Mouse (Mus musculus) MEL (cell line): ENCODE data around the gene Nup93. TPM values are rescaled to one million over a fixed set of nuclear protein-coding genes. Genes with fewer than 3 reads are reported as not detected.

Source experiments
- DNase-seq: peaks from one replicate; pipeline ENCODE4 v3.0.0; 2011; ENCODE audit warnings: low read depth, low spot score
- H3K27ac ChIP-seq: 2 replicates; pipeline ENCODE4 v1.5.1; 2012; ENCODE audit warnings: low read depth, mild to moderate bottlenecking, control low read depth, low read length, moderate library complexity; ENCODE audit not compliant: control insufficient read depth
- H3K27me3 ChIP-seq, 2 experiments: fragments of 150-350 bp in 1 of 2; sonication (generic) in 1 of 2; 2 replicates each; pipeline ENCODE4 v1.6.1; 2012; ENCODE audit warnings: low read length in 2 of 2, mild to moderate bottlenecking in 2 of 2, improper control_type of control experiment in 1 of 2, moderate library complexity in 1 of 2; ENCODE audit not compliant: insufficient read depth in 2 of 2, control insufficient read depth in 1 of 2
- H3K36me3 ChIP-seq, 2 experiments: 2 replicates each; pipeline ENCODE4 v1.6.1; 2012 to 2014; ENCODE audit warnings: low read length in 2 of 2, improper control_type of control experiment in 1 of 2, inconsistent platforms in 1 of 2, mild to moderate bottlenecking in 1 of 2; ENCODE audit not compliant: insufficient read depth in 2 of 2, control insufficient read depth in 1 of 2
- H3K4me1 ChIP-seq, 2 experiments: fragments of 150-350 bp in 1 of 2; sonication (generic) in 1 of 2; 2 replicates each; pipeline ENCODE4 v1.6.1; 2012; ENCODE audit warnings: low read length in 2 of 2, improper control_type of control experiment in 1 of 2, mild to moderate bottlenecking in 1 of 2; ENCODE audit not compliant: insufficient read depth in 2 of 2, control insufficient read depth in 1 of 2
- H3K4me3 ChIP-seq, 2 experiments: fragments of 150-350 bp in 1 of 2; sonication (generic) in 1 of 2; 2 replicates each; pipeline ENCODE4 v1.5.1; 2012; ENCODE audit warnings: low read depth in 2 of 2, low read length in 2 of 2, mild to moderate bottlenecking in 2 of 2, moderate library complexity in 2 of 2, control low read depth in 1 of 2, improper control_type of control experiment in 1 of 2; ENCODE audit not compliant: control insufficient read depth in 1 of 2, insufficient read depth in 1 of 2
- H3K79me2 ChIP-seq: 2 replicates; pipeline ENCODE4 v1.6.1; 2012; ENCODE audit warnings: mild to moderate bottlenecking, low read length, moderate library complexity; ENCODE audit not compliant: control insufficient read depth, poor library complexity, insufficient read depth
- H3K9ac ChIP-seq: 2 replicates; pipeline ENCODE4 v1.6.1; 2012; ENCODE audit warnings: low read depth, mild to moderate bottlenecking, control low read depth, low read length, moderate library complexity; ENCODE audit not compliant: control insufficient read depth, poor library complexity, severe bottlenecking
- H3K9me3 ChIP-seq: fragments of 150-350 bp; sonication (generic); replicated peaks from 2 replicates; pipeline ENCODE4 v1.6.1; 2012; ENCODE audit warnings: mild to moderate bottlenecking, low read length, improper control_type of control experiment, moderate library complexity; ENCODE audit not compliant: insufficient read depth
- BHLHE40 ChIP-seq: IDR thresholded peaks from 2 replicates; pipeline ENCODE4 v1.6.1; 2012; ENCODE audit warnings: low read depth, mild to moderate bottlenecking, inconsistent platforms, low read length, improper control_type of control experiment, borderline replicate concordance
- CHD1 ChIP-seq: IDR thresholded peaks from 2 replicates; pipeline ENCODE4 v1.6.1; 2012; ENCODE audit warnings: low read depth, mild to moderate bottlenecking, inconsistent platforms, low read length, improper control_type of control experiment
- CTCF ChIP-seq, 3 experiments: IDR thresholded peaks in 2 of 3; conservative IDR thresholded peaks in 1 of 3; 2 replicates each; pipeline ENCODE4 v1.5.1; 2011 to 2012; ENCODE audit warnings: low read length in 3 of 3, low read depth in 2 of 3, mild to moderate bottlenecking in 2 of 3, improper control_type of control experiment in 1 of 3, inconsistent platforms in 1 of 3, mixed read lengths in 1 of 3, moderate library complexity in 1 of 3; ENCODE audit not compliant: control insufficient read depth in 1 of 3, insufficient read depth in 1 of 3, poor library complexity in 1 of 3, severe bottlenecking in 1 of 3
- EP300 ChIP-seq, 2 experiments: IDR thresholded peaks; 2 replicates each; pipeline ENCODE4 v1.6.1; 2011; ENCODE audit warnings: improper control_type of control experiment in 2 of 2, low read length in 2 of 2, low read depth in 1 of 2, mild to moderate bottlenecking in 1 of 2
- ETS1 ChIP-seq: IDR thresholded peaks from 2 replicates; pipeline ENCODE4 v1.6.1; 2012; ENCODE audit warnings: low read depth, mild to moderate bottlenecking, inconsistent platforms, low read length, improper control_type of control experiment, moderate library complexity
- GABPA ChIP-seq: IDR thresholded peaks from 2 replicates; pipeline ENCODE4 v1.6.1; 2012; ENCODE audit warnings: low read depth, mild to moderate bottlenecking, inconsistent platforms, low read length, improper control_type of control experiment, moderate library complexity
- GATA1 ChIP-seq: IDR thresholded peaks from 2 replicates; pipeline ENCODE4 v1.6.1; 2011; ENCODE audit warnings: low read depth, low read length, improper control_type of control experiment
- HCFC1 ChIP-seq: IDR thresholded peaks from 2 replicates; pipeline ENCODE4 v1.6.1; 2012; ENCODE audit warnings: low read depth, mild to moderate bottlenecking, inconsistent platforms, low read length, improper control_type of control experiment, moderate library complexity
- KAT2A ChIP-seq: conservative IDR thresholded peaks from 2 replicates; pipeline ENCODE4 v1.6.1; 2012; ENCODE audit warnings: low read depth, low read length, improper control_type of control experiment, inconsistent platforms
- MAFK ChIP-seq: IDR thresholded peaks from 2 replicates; pipeline ENCODE4 v1.6.1; 2011; ENCODE audit warnings: low read depth, mild to moderate bottlenecking, low read length, improper control_type of control experiment, borderline replicate concordance
- MAX ChIP-seq: IDR thresholded peaks from 2 replicates; pipeline ENCODE4 v1.6.1; 2011; ENCODE audit warnings: low read length, improper control_type of control experiment
- MEF2A ChIP-seq: IDR thresholded peaks from 2 replicates; pipeline ENCODE4 v1.6.1; 2014; ENCODE audit warnings: low read depth, mild to moderate bottlenecking, inconsistent platforms, low read length, improper control_type of control experiment; ENCODE audit not compliant: poor library complexity, insufficient replicate concordance, severe bottlenecking; ENCODE audit errors: extremely low read depth
- MXI1 ChIP-seq: IDR thresholded peaks from 2 replicates; pipeline ENCODE4 v1.6.1; 2011; ENCODE audit warnings: mild to moderate bottlenecking, low read depth, low read length, improper control_type of control experiment
- MYB ChIP-seq: IDR thresholded peaks from 2 replicates; pipeline ENCODE4 v1.6.1; 2011; ENCODE audit warnings: mild to moderate bottlenecking, low read depth, low read length, improper control_type of control experiment
- MYC ChIP-seq: IDR thresholded peaks from 2 replicates; pipeline ENCODE4 v1.6.1; 2011; ENCODE audit warnings: low read depth, mild to moderate bottlenecking, low read length, improper control_type of control experiment, moderate library complexity
- POLR2A ChIP-seq, 2 experiments: IDR thresholded peaks; 2 replicates each; pipeline ENCODE4 v1.6.1; 2011 to 2012; ENCODE audit warnings: low read length in 2 of 2, mild to moderate bottlenecking in 2 of 2, control low read depth in 1 of 2, improper control_type of control experiment in 1 of 2, low read depth in 1 of 2, moderate library complexity in 1 of 2; ENCODE audit not compliant: control insufficient read depth in 1 of 2, insufficient read depth in 1 of 2, poor library complexity in 1 of 2
- RAD21 ChIP-seq: IDR thresholded peaks from 2 replicates; pipeline ENCODE4 v1.6.1; 2011; ENCODE audit warnings: mild to moderate bottlenecking, low read depth, low read length, improper control_type of control experiment
- RCOR1 ChIP-seq: IDR thresholded peaks from 2 replicates; pipeline ENCODE4 v1.6.1; 2012; ENCODE audit warnings: low read depth, mild to moderate bottlenecking, inconsistent platforms, low read length, improper control_type of control experiment
- SIN3A ChIP-seq: IDR thresholded peaks from 2 replicates; pipeline ENCODE4 v1.6.1; 2012; ENCODE audit warnings: low read length, improper control_type of control experiment, inconsistent platforms
- SMC3 ChIP-seq: IDR thresholded peaks from 2 replicates; pipeline ENCODE4 v1.6.1; 2011; ENCODE audit warnings: low read depth, low read length, improper control_type of control experiment
- TAL1 ChIP-seq: IDR thresholded peaks from 2 replicates; pipeline ENCODE4 v1.6.1; 2012; ENCODE audit warnings: mild to moderate bottlenecking, inconsistent platforms, low read length, moderate library complexity, mixed read lengths
- TBP ChIP-seq: IDR thresholded peaks from 2 replicates; pipeline ENCODE4 v1.8.0; 2011; ENCODE audit warnings: low read depth, low read length, improper control_type of control experiment
- USF2 ChIP-seq, 2 experiments: IDR thresholded peaks; 2 replicates each; pipeline ENCODE4 v1.6.1; 2011 to 2012; ENCODE audit warnings: improper control_type of control experiment in 2 of 2, low read length in 2 of 2, borderline replicate concordance in 1 of 2, inconsistent platforms in 1 of 2, low read depth in 1 of 2, mild to moderate bottlenecking in 1 of 2; ENCODE audit not compliant: insufficient read depth in 1 of 2
- ZC3H11A ChIP-seq: IDR thresholded peaks from 2 replicates; pipeline ENCODE4 v1.6.1; 2012; ENCODE audit warnings: low read depth, mild to moderate bottlenecking, inconsistent platforms, low read length, improper control_type of control experiment
- ZMIZ1 ChIP-seq: IDR thresholded peaks from 2 replicates; pipeline ENCODE4 v1.6.1; 2012; ENCODE audit warnings: low read depth, mild to moderate bottlenecking, inconsistent platforms, low read length, improper control_type of control experiment, moderate library complexity
- ZNF384 ChIP-seq: IDR thresholded peaks from 2 replicates; pipeline ENCODE4 v1.6.1; 2012; ENCODE audit warnings: low read depth, mild to moderate bottlenecking, inconsistent platforms, low read length, improper control_type of control experiment
- polyA plus RNA-seq, 2 experiments: library from polyadenylated mRNA; stranded (reverse) in 1 of 2; unstranded in 1 of 2; fragments of >175 nt in 1 of 2; fragments of >200 nt in 1 of 2; gene quantifications; 2 replicates each; pipeline versions ENCODE4 v1.2.1 to v1.2.4; 2012; ENCODE audit warnings: low replicate concordance in 2 of 2, low read depth in 1 of 2; ENCODE audit not compliant: insufficient read length in 2 of 2, insufficient read depth in 1 of 2, missing spikeins in 1 of 2
- total RNA-seq: library from RNA; depleted of rRNA; stranded (reverse); fragments of 300-350 nt; gene quantifications from 2 replicates; pipeline ENCODE4 v1.2.3, GENCODE M21; 2012

Gene Nup93
- total and polyA plus RNA-seq, 3 experiments = 71.6 to 292 (median 110) TPM

DNA sequence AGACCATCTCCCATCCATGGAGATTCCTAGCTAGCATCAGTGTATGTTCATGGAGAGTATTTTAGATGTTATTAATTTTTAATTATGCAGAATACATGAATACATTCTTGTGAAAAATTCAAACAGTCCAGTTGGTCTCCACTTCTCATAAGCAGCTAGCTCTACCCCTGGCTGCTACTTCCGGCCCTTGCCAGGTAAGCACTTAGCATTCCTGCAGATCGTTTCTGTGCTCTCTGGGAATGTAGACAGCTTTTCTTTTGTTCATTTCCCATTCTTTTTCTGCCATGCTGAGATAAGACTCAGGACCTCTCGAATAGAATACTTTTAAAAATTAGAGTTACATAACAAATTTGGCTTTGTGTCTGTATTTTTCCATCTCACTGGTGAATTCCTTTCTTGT lies 10.3 kb upstream of the Nup93 start:
- Histone ChIP-seq H3K9ac (no peak overlapping the region), H3K4me3 (no peak overlapping the region), H3K36me3 (no peaks in the 10 kb centered on the region), H3K4me1 (no peaks in the 10 kb centered on the region), H3K27ac (no peak overlapping the region), H3K9me3 (no peaks in the 10 kb centered on the region), H3K79me2 (no peaks in the 10 kb centered on the region), H3K27me3 (peaks cover 0 to 2% of the 10 kb centered on the region in 2 experiments; a peak in 1 of 4 replicates)
- DNase-seq = no peak
- TF ChIP-seq HCFC1 = no peak

DNA sequence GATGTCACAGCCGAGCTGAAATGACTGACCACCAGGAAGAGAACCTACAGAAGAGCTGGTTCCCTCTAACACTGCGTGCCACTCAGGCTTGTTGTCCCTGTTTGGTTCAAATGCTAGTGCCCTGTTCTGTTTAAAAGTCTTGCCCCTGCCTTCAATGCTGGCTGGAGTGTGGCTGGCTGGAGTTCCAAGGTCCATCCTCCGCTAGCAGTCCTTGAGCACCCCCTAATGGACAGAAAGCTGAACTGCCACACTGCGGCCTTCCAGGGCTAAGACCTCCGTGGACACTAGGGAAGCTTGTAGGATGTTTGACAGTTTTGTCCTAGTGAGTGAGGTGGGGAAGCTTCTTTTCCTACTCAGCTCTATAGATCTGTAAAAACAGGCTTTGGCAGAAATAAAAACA lies 8.6 kb upstream of the Nup93 start:
- H3K79me2 ChIP-seq = no peaks in the 10 kb centered on the region
- TF ChIP-seq CHD1 (no peak), SMC3 (peak; percentile 74), ZC3H11A (peak; percentile 71), MXI1 (no peak), MYC (no peak), RAD21 (peak; percentile 96), RCOR1 (no peak), SIN3A (peak; percentile 38; the same call in 1 of the 2 replicates), CTCF (IDR thresholded peaks at IDR 0.05 in 2 of 3, conservative IDR thresholded peaks at IDR 0.05 in 1 of 3; ENCODE audit: control insufficient read depth in 1 of 3, insufficient read depth in 1 of 3, low read depth in 2 of 3, low read length in 3 of 3, poor library complexity in 1 of 3, severe bottlenecking in 1 of 3) (peak; percentile 90 to 98 (median 95)), MEF2A (no peak)
- TF ChIP-seq, all 39 proteins: peak for 5
- H3K9ac ChIP-seq = no peak overlapping the region
- H3K36me3 ChIP-seq = no peaks in the 10 kb centered on the region
- H3K27ac ChIP-seq = no peak overlapping the region
- H3K27me3 ChIP-seq = peaks cover 3 to 6% of the 10 kb centered on the region in 2 experiments; a peak in 3 of 4 replicates
- H3K4me3 ChIP-seq = no peak overlapping the region
- no peaks in the 10 kb centered on the region for H3K4me1 ChIP-seq
- peak; percentile 78 for DNase-seq
- no peaks in the 10 kb centered on the region for H3K9me3 ChIP-seq

DNA sequence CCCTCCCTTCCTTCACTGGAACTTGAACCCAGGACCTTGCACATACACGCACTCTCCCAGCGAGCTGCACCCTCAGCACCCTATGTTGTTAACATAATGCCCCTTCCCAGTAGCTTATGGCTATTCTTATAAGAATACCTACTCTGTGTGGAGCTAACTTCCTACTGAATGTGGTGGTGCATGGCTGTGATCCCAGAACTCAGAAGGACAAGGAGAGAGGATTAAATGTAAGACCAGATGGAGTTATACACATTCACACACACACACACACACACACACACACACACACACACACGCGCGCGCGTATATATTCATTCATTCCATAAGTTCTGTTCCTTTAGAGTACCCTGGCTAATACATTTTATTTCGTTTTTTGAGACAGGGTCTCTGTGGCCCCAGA lies 8.1 kb upstream of the Nup93 start:
- no peak for DNase-seq
- H3K9me3 ChIP-seq = no peaks in the 10 kb centered on the region
- H3K4me1 ChIP-seq = no peaks in the 10 kb centered on the region
- no peak overlapping the region for H3K4me3 ChIP-seq
- H3K79me2 ChIP-seq = no peaks in the 10 kb centered on the region
- H3K27me3 ChIP-seq = peaks cover 3 to 6% of the 10 kb centered on the region in 2 experiments; a peak in 3 of 4 replicates
- TF ChIP-seq GABPA = no peak
- TF ChIP-seq MYB = no peak
- no peak for TF ChIP-seq ZMIZ1
- TF ChIP-seq RCOR1 = no peak
- no peak for TF ChIP-seq CHD1
- no peak for TF ChIP-seq USF2 (IDR thresholded peaks at IDR 0.05; ENCODE audit: borderline replicate concordance in 1 of 2, insufficient read depth in 1 of 2, low read depth in 1 of 2, low read length in 2 of 2)
- no peak for TF ChIP-seq POLR2A (IDR thresholded peaks at IDR 0.05; ENCODE audit: control insufficient read depth in 1 of 2, insufficient read depth in 1 of 2, low read depth in 1 of 2, low read length in 2 of 2, poor library complexity in 1 of 2)
- no peak for TF ChIP-seq TAL1
- TF ChIP-seq GATA1 = no peak
- TF ChIP-seq BHLHE40 = no peak
- TF ChIP-seq KAT2A = no peak
- TF ChIP-seq SMC3 = no peak
- TF ChIP-seq MAFK = no peak
- TF ChIP-seq MYC = no peak
- TF ChIP-seq ETS1 = no peak
- no peak for TF ChIP-seq TBP
- TF ChIP-seq EP300 (IDR thresholded peaks at IDR 0.05; ENCODE audit: low read depth in 1 of 2, low read length in 2 of 2) = no peak
- TF ChIP-seq MAX = no peak
- no peak for TF ChIP-seq CTCF (IDR thresholded peaks at IDR 0.05 in 2 of 3, conservative IDR thresholded peaks at IDR 0.05 in 1 of 3; ENCODE audit: control insufficient read depth in 1 of 3, insufficient read depth in 1 of 3, low read depth in 2 of 3, low read length in 3 of 3, poor library complexity in 1 of 3, severe bottlenecking in 1 of 3)
- TF ChIP-seq ZNF384 = no peak
- H3K9ac ChIP-seq = no peak overlapping the region
- H3K36me3 ChIP-seq = no peaks in the 10 kb centered on the region
- no peak overlapping the region for H3K27ac ChIP-seq
